Mouse (Mus musculus) olfactory bulb, adult 2 months (tissue): ENCODE results near the gene Mphosph6.

ENCODE experiments used
- CTCF ChIP-seq: fragments of 200-500 bp; IDR thresholded peaks from 2 replicates; pipeline ENCODE4 v1.5.1; 2012; ENCODE audit warnings: low read depth, mild to moderate bottlenecking, low read length, moderate library complexity; ENCODE audit not compliant: insufficient read depth
- POLR2A ChIP-seq: fragments of 200-500 bp; IDR thresholded peaks from 2 replicates; pipeline ENCODE4 v1.6.1; 2012; ENCODE audit warnings: mild to moderate bottlenecking, low read depth, low read length, moderate library complexity; ENCODE audit not compliant: insufficient read depth

DNA sequence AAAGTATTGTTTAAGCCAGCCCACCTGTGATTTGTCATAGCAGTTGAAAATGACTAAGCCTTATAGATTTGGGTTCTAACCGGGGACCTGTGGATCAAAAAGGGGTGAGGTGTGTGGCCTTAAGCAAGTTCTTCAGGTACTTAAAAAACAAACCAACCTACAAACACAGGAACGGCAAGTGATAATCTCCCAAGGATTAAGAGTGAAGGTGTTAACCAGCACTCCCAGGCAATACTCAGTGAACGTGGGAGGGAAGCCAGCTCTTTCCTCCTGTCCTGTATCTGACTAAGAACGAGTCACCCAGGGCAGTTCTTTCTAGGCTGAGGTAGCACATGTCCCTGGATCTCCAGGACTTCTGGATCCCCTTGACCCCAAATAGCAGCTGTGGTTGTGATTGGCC, 37.1 kb downstream of the Mphosph6 start:
- TF ChIP-seq CTCF (no peak), POLR2A (no peak)
